20 mouse cellular contexts compared by ENCODE assay signal in genomic region chr4:149796567-149797219, GRCm38 (mm10). TPM values are rescaled to one million over a fixed set of nuclear protein-coding genes. Genes with fewer than 3 reads are reported as not detected.
DNase-seq lines count a peak whose midpoint lies in the region; ATAC-seq and TF ChIP-seq lines count a peak whose summit lies in the region.
"Had no signal": no experiment of that assay in that cellular context is flagged by ENCODE, and none has a peak within 500 bp of the region (broad histone marks: within the 10 kb centered on the region; RNA-seq: fewer than 3 reads in every experiment).

No protein-coding gene starts in this region.

- H3K27me3 ChIP-seq in erythroblast, embryonic 14.5 days (ENCODE audit: control insufficient read depth) = no peaks in the 10 kb centered on the region
- no peaks in the 10 kb centered on the region for H3K27me3 ChIP-seq in liver, adult 2 months (ENCODE audit: control insufficient read depth, insufficient read depth, low read length)
- H3K27me3 ChIP-seq in liver, embryonic 14.5 days (ENCODE audit: control insufficient read depth, insufficient read depth, low read length) = no peaks in the 10 kb centered on the region
- H3K27me3 ChIP-seq: embryonic facial prominence, embryonic 13.5 days had no signal

- TF ChIP-seq EP300 in liver, embryonic 14.5 days (IDR thresholded peaks at IDR 0.05; ENCODE audit: low read depth) = no peak

- peak overlapping the region; percentile 39; the same call in 1 of the 2 replicates for H3K9ac ChIP-seq in liver, adult 2 months (ENCODE audit: low read depth, low read length)
- H3K9ac ChIP-seq in liver, embryonic 14.5 days (replicated peaks) = no peak overlapping the region
- H3K9ac ChIP-seq: embryonic facial prominence, embryonic 13.5 days; lung, embryonic 14.5 days had no signal

- no peak for TF ChIP-seq CTCF in liver, adult 2 months (IDR thresholded peaks at IDR 0.05; ENCODE audit: low read depth, low read length)
- TF ChIP-seq CTCF in liver, embryonic 14.5 days (IDR thresholded peaks at IDR 0.05; ENCODE audit: low read depth) = no peak

- no peaks in the 10 kb centered on the region for H3K79me2 ChIP-seq in liver, adult 2 months (ENCODE audit: control insufficient read depth, insufficient read depth, low read length)

- peaks cover 26% of the 10 kb centered on the region for H3K4me1 ChIP-seq in erythroblast, embryonic 14.5 days (ENCODE audit: control insufficient read depth)
- peaks cover 42% of the 10 kb centered on the region for H3K4me1 ChIP-seq in liver, adult 2 months (ENCODE audit: control insufficient read depth, insufficient read depth, low read length)
- peaks cover 0 to 24% of the 10 kb centered on the region in 2 experiments; a peak in 2 of 4 replicates for H3K4me1 ChIP-seq in liver, embryonic 14.5 days (replicated peaks; ENCODE audit: control insufficient read depth in 2 of 2, insufficient read depth in 2 of 2, low read length in 1 of 2)

- H3K9me3 ChIP-seq in erythroblast, embryonic 14.5 days (ENCODE audit: control insufficient read depth, low read length) = no peaks in the 10 kb centered on the region
- no peaks in the 10 kb centered on the region for H3K9me3 ChIP-seq in liver, embryonic 14.5 days (ENCODE audit: control insufficient read depth, low read length)
- H3K9me3 ChIP-seq: embryonic facial prominence, embryonic 13.5 days; forebrain, embryonic 10.5 days; hindbrain, embryonic 10.5 days; midbrain, embryonic 10.5 days had no signal

- DNase-seq in liver, adult 2 months (ENCODE audit: extremely low read depth, low read depth, low spot score) = peak; percentile 98
- DNase-seq in liver = no peak
- DNase-seq in liver, embryonic 14.5 days (ENCODE audit: low read depth in 3 of 3, low spot score in 3 of 3) = no peak
- DNase-seq in urinary bladder, postnatal 10 days (ENCODE audit: low spot score) = no peak
- DNase-seq in cerebellum, postnatal 25 days = no peak
- DNase-seq in ovary, adult 18-20 months (ENCODE audit: low spot score) = no peak
- DNase-seq: adrenal gland, postnatal 10 days; cerebellum, adult 2 months; gastrocnemius, postnatal 25 days; kidney, adult 9 months; left cerebral cortex, postnatal 4 days; lung, embryonic 14.5 days; lung, postnatal 4 days; thymus, adult 18-20 months had no signal

- TF ChIP-seq POLR2A in liver, adult 2 months (IDR thresholded peaks at IDR 0.05; ENCODE audit: extremely low read depth, insufficient read depth, low read length) = no peak

- no peaks in the 10 kb centered on the region for H3K36me3 ChIP-seq in erythroblast, embryonic 14.5 days (ENCODE audit: control insufficient read depth)
- no peaks in the 10 kb centered on the region for H3K36me3 ChIP-seq in liver, adult 2 months (ENCODE audit: control insufficient read depth, insufficient read depth, low read length)
- H3K36me3 ChIP-seq in liver, embryonic 14.5 days (replicated peaks; ENCODE audit: control insufficient read depth, insufficient read depth, low read depth) = no peaks in the 10 kb centered on the region
- H3K36me3 ChIP-seq: embryonic facial prominence, embryonic 13.5 days; forebrain, embryonic 10.5 days; hindbrain, embryonic 10.5 days; midbrain, embryonic 10.5 days had no signal

- no peak for ATAC-seq in erythroblast, adult 5-6 weeks (replicated peaks; ENCODE audit: low FRiP score, poor library complexity, severe bottlenecking)
- peak; percentile 27; the same call in 1 of the 2 replicates for ATAC-seq in liver, embryonic 14.5 days (ENCODE audit: insufficient read depth)

- peak overlapping the region; percentile 86 for H3K27ac ChIP-seq in liver, adult 2 months (replicated peaks; ENCODE audit: insufficient read depth, low read depth, low read length)
- H3K27ac ChIP-seq in liver, embryonic 14.5 days = no peak overlapping the region
- H3K27ac ChIP-seq: embryonic facial prominence, embryonic 13.5 days; forebrain, embryonic 10.5 days; midbrain, embryonic 10.5 days had no signal

- H3K4me2 ChIP-seq in liver, embryonic 14.5 days (ENCODE audit: low read depth) = no peak overlapping the region
- H3K4me2 ChIP-seq: embryonic facial prominence, embryonic 13.5 days; lung, embryonic 14.5 days had no signal

- WGBS in liver, adult 2 months = 24% methylated on average over 14 of the region's 14 CpGs
- WGBS in liver, embryonic 14.5 days (ENCODE audit: insufficient replicate concordance) = 53% methylated on average over 14 of the region's 14 CpGs

- peak overlapping the region; percentile 41 for H3K4me3 ChIP-seq in erythroblast, embryonic 14.5 days (replicated peaks)
- H3K4me3 ChIP-seq in liver, adult 2 months (ENCODE audit: insufficient read depth, low read depth, low read length) = no peak overlapping the region
- no peak overlapping the region for H3K4me3 ChIP-seq in liver, embryonic 14.5 days (ENCODE audit: insufficient read depth in 1 of 2, low read depth in 2 of 2, low read length in 2 of 2)
- H3K4me3 ChIP-seq: embryonic facial prominence, embryonic 13.5 days; forebrain, embryonic 10.5 days; hindbrain, embryonic 10.5 days; midbrain, embryonic 10.5 days had no signal

RNA-seq across cellular contexts. Expression of gene Slc25a33, which starts 22.6 kb away (rescaled TPM):
- polyA plus RNA-seq in erythroblast, embryonic 14.5 days (2012) = 0.09 and 0.16 TPM in 2 replicates
- not detected in 2 replicates for total RNA-seq in erythroblast, adult 5-6 weeks (2015; ENCODE audit: low replicate concordance)
- not detected in 2 replicates for total RNA-seq in erythroblast, adult 5-6 weeks (2017; ENCODE audit: low replicate concordance)
- 14.3 and 21.5 TPM in 2 replicates for total RNA-seq in liver, adult 2 months (2014; rRNA removed)
- 11.0 and 12.7 TPM in 2 replicates for polyA plus RNA-seq in liver, adult 2 months (2012; rRNA removed)
- polyA plus RNA-seq in liver, embryonic 14.5 days (2012; rRNA removed) = 3.3 and 4.8 TPM in 2 replicates
- 7.8 and 9.8 TPM in 2 replicates for polyA plus RNA-seq in liver, embryonic 14.5 days (2014; fragmentation: Nextera tagmentation; extraction: Ambion mirVana)

RNA-seq across cellular contexts. Expression of gene Tmem201, which starts 58.8 kb away (rescaled TPM):
- polyA plus RNA-seq in erythroblast, embryonic 14.5 days (2012) = 1.4 and 1.5 TPM in 2 replicates
- total RNA-seq in erythroblast, adult 5-6 weeks (2015; ENCODE audit: low replicate concordance) = 2.7 and 23.2 TPM in 2 replicates
- total RNA-seq in erythroblast, adult 5-6 weeks (2017; ENCODE audit: low replicate concordance) = 0.85 and 3.2 TPM in 2 replicates
- total RNA-seq in liver, adult 2 months (2014; rRNA removed) = 6.5 and 8.2 TPM in 2 replicates
- 23.4 and 25.2 TPM in 2 replicates for polyA plus RNA-seq in liver, adult 2 months (2012; rRNA removed)
- 7.2 and 8.6 TPM in 2 replicates for polyA plus RNA-seq in liver, embryonic 14.5 days (2012; rRNA removed)
- polyA plus RNA-seq in liver, embryonic 14.5 days (2014; fragmentation: Nextera tagmentation; extraction: Ambion mirVana) = 3.5 and 4.1 TPM in 2 replicates
